Mouse (Mus musculus): ENCODE measurements around the gene Olfr70. TPM values are rescaled to one million over a fixed set of nuclear protein-coding genes. Genes with fewer than 3 reads are reported as not detected.

The Olfr70 gene
- polyA plus RNA-seq, 1 experiment from 2014 or later: 0.08 TPM

DNA sequence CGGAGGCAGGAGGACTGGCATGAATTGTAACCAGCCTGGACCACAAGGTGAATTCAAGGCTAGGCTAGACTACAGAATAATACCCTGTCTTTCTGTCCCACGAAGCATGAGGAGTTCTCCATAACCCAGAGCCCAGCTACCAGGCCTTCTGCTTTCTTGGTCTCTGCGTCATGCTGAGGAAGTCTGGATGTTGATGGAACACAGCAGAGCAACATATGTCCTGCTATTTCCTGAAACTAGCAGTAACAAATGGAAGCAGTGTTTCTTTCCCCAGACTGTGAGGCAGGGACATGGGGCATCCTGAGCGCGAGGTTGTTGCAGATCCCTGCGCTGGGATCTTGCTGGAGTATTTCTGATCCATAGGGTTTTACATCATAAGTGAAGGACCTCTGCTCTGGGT is 22.1 kb downstream of the Olfr70 start:
- peaks cover 77% of the 10 kb centered on the region for H3K36me3 ChIP-seq
- ATAC-seq (ENCODE audit: insufficient number of reproducible peaks, insufficient read depth, low FRiP score, low TSS enrichment, low read depth): no peak
- H3K27me3 ChIP-seq: no peaks in the 10 kb centered on the region
- no peak overlapping the region for H3K9ac ChIP-seq (replicated peaks)
- H3K4me1 ChIP-seq (replicated peaks): no peaks in the 10 kb centered on the region; the same call in 1 of the 2 replicates
- H3K27ac ChIP-seq: no peak overlapping the region
- 88% methylated on average over 6 of the region's 6 CpGs for WGBS
- no peak overlapping the region for H3K4me2 ChIP-seq
- H3K9me3 ChIP-seq: no peaks in the 10 kb centered on the region
- H3K4me3 ChIP-seq (replicated peaks): no peak overlapping the region

DNA sequence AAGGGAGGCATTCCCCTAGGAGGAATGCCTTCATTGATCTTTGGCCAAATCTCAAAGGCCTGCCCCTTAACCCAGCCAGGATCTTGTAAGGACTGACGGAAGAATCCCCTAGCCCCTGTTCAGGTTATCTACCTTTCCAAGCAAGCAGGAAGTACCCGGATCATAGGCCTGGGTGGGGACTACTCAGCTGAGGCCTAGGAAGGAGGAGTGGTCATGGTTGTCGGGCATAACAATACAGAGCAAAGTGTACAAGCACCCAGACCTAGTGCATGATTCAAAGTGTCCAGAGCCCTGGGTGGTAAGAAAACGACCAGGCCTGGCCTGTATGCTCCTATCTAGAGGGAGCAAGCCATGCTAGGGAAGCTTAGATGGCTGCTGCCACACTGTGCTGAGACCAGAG is 25.0 kb downstream of the Olfr70 start:
- H3K36me3 ChIP-seq: peaks cover 52% of the 10 kb centered on the region
- H3K4me3 ChIP-seq (replicated peaks): no peak overlapping the region
- 80% methylated on average over 4 of the region's 4 CpGs for WGBS
- H3K27ac ChIP-seq: no peak overlapping the region
- no peak overlapping the region for H3K9ac ChIP-seq (replicated peaks)
- no peak overlapping the region for H3K4me2 ChIP-seq
- ATAC-seq (ENCODE audit: insufficient number of reproducible peaks, insufficient read depth, low FRiP score, low TSS enrichment, low read depth): no peak
- peaks cover 11% of the 10 kb centered on the region for H3K4me1 ChIP-seq (replicated peaks)
- H3K9me3 ChIP-seq: no peaks in the 10 kb centered on the region
- H3K27me3 ChIP-seq: no peaks in the 10 kb centered on the region

GRCm38 (mm10) chr4:43674974-43675373 is 25.6 kb downstream of the Olfr70 start:
- ATAC-seq (ENCODE audit: insufficient number of reproducible peaks, insufficient read depth, low FRiP score, low TSS enrichment, low read depth): no peak
- Histone ChIP-seq H3K4me3 (replicated peaks) (no peak overlapping the region), H3K9me3 (no peaks in the 10 kb centered on the region), H3K27ac (no peak overlapping the region), H3K27me3 (no peaks in the 10 kb centered on the region), H3K36me3 (peaks cover 50% of the 10 kb centered on the region), H3K4me2 (no peak overlapping the region), H3K9ac (replicated peaks) (no peak overlapping the region), H3K4me1 (replicated peaks) (peaks cover 17% of the 10 kb centered on the region)
- 76% methylated on average over 5 of the region's 5 CpGs for WGBS

GRCm38 (mm10) chr4:43673703-43674102 is 26.9 kb downstream of the Olfr70 start:
- Histone ChIP-seq H3K4me3 (replicated peaks) (no peak overlapping the region), H3K36me3 (peaks cover 48% of the 10 kb centered on the region), H3K9me3 (no peaks in the 10 kb centered on the region), H3K4me2 (no peak overlapping the region), H3K27me3 (no peaks in the 10 kb centered on the region), H3K4me1 (replicated peaks) (peaks cover 21% of the 10 kb centered on the region), H3K9ac (replicated peaks) (no peak overlapping the region), H3K27ac (no peak overlapping the region)
- ATAC-seq (ENCODE audit: insufficient number of reproducible peaks, insufficient read depth, low FRiP score, low TSS enrichment, low read depth): no peak
- 78% methylated on average over 8 of the region's 8 CpGs for WGBS

DNA sequence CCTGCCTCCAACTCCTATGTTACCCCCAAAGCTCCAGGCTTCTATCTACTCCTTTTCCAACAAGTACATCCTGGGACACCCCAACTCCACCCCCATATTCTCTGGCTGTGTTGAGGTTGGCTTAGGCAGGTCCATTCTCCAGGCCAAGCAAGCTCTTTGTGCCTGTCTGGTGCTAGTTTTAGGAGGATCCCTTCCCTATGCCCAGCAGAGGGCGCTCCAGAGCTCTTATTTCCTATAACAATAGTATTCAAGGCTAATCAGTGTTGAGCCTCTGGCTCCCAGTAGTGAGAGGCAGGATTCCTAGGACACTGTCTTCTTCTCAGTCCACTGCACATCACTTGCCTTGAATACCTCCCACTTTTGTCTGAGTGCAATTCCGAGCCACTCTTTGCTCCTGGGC is 28.5 kb downstream of the Olfr70 start:
- no peaks in the 10 kb centered on the region for H3K9me3 ChIP-seq
- no peaks in the 10 kb centered on the region for H3K27me3 ChIP-seq
- H3K4me3 ChIP-seq (replicated peaks): no peak overlapping the region
- peaks cover 32% of the 10 kb centered on the region for H3K36me3 ChIP-seq
- no peak overlapping the region for H3K9ac ChIP-seq (replicated peaks)
- peaks cover 23% of the 10 kb centered on the region for H3K4me1 ChIP-seq (replicated peaks)
- no peak for ATAC-seq (ENCODE audit: insufficient number of reproducible peaks, insufficient read depth, low FRiP score, low TSS enrichment, low read depth)
- 8% methylated on average over 2 of the region's 2 CpGs for WGBS
- H3K27ac ChIP-seq: no peak overlapping the region
- no peak overlapping the region for H3K4me2 ChIP-seq

GRCm38 (mm10) chr4:43669428-43669794 is 31.2 kb downstream of the Olfr70 start:
- WGBS: 2% methylated on average over 18 of the region's 25 CpGs
- H3K4me1 ChIP-seq (replicated peaks): peaks cover 23% of the 10 kb centered on the region
- H3K4me3 ChIP-seq (replicated peaks): peak overlapping the region; percentile 75
- ATAC-seq (ENCODE audit: insufficient number of reproducible peaks, insufficient read depth, low FRiP score, low TSS enrichment, low read depth): peak; percentile 67
- H3K27me3 ChIP-seq: peaks cover 24% of the 10 kb centered on the region
- peaks cover 8% of the 10 kb centered on the region; the same call in 1 of the 2 replicates for H3K36me3 ChIP-seq
- H3K27ac ChIP-seq: peak overlapping the region; percentile 73
- H3K9me3 ChIP-seq: no peaks in the 10 kb centered on the region
- H3K9ac ChIP-seq (replicated peaks): peak overlapping the region; percentile 87
- H3K4me2 ChIP-seq: peak overlapping the region; percentile 74

- Histone ChIP-seq H3K27me3 (peaks cover 24% of the 10 kb centered on the region), H3K27ac (peak within 1 kb of the TSS; percentile 73), H3K9ac (replicated peaks) (peak within 1 kb of the TSS; percentile 87), H3K9me3 (no peaks in the 10 kb centered on the region), H3K4me3 (replicated peaks) (peak within 1 kb of the TSS; percentile 75), H3K4me1 (replicated peaks) (peaks cover 23% of the 10 kb centered on the region), H3K36me3 (peaks cover 3% of the 10 kb centered on the region; the same call in 1 of the 2 replicates), H3K4me2 (peak within 1 kb of the TSS; percentile 74)
- 4% methylated on average over 31 of the region's 41 CpGs for WGBS
- peak; percentile 90 for ATAC-seq (ENCODE audit: insufficient number of reproducible peaks, insufficient read depth, low FRiP score, low TSS enrichment, low read depth)
Measured at GRCm38 (mm10) chr4:43668782-43669427, 31.7 kb downstream of the Olfr70 start, which contains the start of the genes Tmem8b and Fam221b. Gene Tmem8b (plus strand): TSS chr4:43668971. Gene Fam221b (minus strand): TSS chr4:43669145.

GRCm38 (mm10) chr4:43666412-43666811 is 34.2 kb downstream of the Olfr70 start:
- peaks cover 45% of the 10 kb centered on the region for H3K27me3 ChIP-seq
- H3K4me3 ChIP-seq (replicated peaks): no peak overlapping the region
- WGBS: 25% methylated on average over 4 of the region's 4 CpGs

DNA sequence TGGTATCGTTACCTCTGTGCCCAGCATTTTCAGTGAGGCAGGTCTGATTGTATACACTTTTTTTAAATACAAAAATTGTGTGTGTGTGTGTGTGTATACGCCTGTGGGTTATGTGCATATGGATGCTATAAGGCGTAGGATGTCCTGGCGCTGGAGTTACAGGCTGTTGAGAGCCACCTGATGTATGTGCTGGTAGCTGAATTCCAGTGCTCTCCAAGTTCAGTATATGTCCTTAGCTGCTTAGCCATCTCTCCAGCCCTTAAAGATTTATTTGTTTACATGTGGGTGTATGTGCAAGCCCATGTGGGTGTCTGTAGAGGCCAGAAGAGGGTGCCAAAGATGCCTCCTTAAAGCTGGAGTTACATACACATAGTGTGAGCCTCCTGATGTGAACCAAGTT is 43.5 kb downstream of the Olfr70 start:
- 55% methylated on average over 4 of the region's 4 CpGs for WGBS
- Histone ChIP-seq H3K27me3 (peaks cover 29% of the 10 kb centered on the region), H3K9me3 (no peaks in the 10 kb centered on the region), H3K4me1 (replicated peaks) (peaks cover 20% of the 10 kb centered on the region; the same call in 1 of the 2 replicates), H3K27ac (no peak overlapping the region), H3K4me3 (replicated peaks) (peak overlapping the region; percentile 81), H3K36me3 (no peaks in the 10 kb centered on the region), H3K9ac (replicated peaks) (no peak overlapping the region), H3K4me2 (peak overlapping the region; percentile 81)
- no peak for ATAC-seq (ENCODE audit: insufficient number of reproducible peaks, insufficient read depth, low FRiP score, low TSS enrichment, low read depth)

More at GRCm38 (mm10) chr4:43666412-43666811, 34.2 kb downstream of the Olfr70 start:
- no peaks in the 10 kb centered on the region for H3K36me3 ChIP-seq
- no peak overlapping the region for H3K4me2 ChIP-seq
- H3K27ac ChIP-seq: no peak overlapping the region
- no peak for ATAC-seq (ENCODE audit: insufficient number of reproducible peaks, insufficient read depth, low FRiP score, low TSS enrichment, low read depth)
- H3K9ac ChIP-seq (replicated peaks): no peak overlapping the region
- peaks cover 17% of the 10 kb centered on the region for H3K4me1 ChIP-seq (replicated peaks)
- H3K9me3 ChIP-seq: no peaks in the 10 kb centered on the region

GRCm38 (mm10) chr4:43656339-43657109 is 44.1 kb downstream of the Olfr70 start, which contains the start of gene Hint2:
Gene Hint2 (minus strand): TSS chr4:43656466.
- H3K4me3 ChIP-seq (replicated peaks): peak within 1 kb of the TSS; percentile 81
- WGBS: 1% methylated on average over 34 of the region's 34 CpGs
- H3K9ac ChIP-seq (replicated peaks): peak within 1 kb of the TSS; percentile 86

DNA sequence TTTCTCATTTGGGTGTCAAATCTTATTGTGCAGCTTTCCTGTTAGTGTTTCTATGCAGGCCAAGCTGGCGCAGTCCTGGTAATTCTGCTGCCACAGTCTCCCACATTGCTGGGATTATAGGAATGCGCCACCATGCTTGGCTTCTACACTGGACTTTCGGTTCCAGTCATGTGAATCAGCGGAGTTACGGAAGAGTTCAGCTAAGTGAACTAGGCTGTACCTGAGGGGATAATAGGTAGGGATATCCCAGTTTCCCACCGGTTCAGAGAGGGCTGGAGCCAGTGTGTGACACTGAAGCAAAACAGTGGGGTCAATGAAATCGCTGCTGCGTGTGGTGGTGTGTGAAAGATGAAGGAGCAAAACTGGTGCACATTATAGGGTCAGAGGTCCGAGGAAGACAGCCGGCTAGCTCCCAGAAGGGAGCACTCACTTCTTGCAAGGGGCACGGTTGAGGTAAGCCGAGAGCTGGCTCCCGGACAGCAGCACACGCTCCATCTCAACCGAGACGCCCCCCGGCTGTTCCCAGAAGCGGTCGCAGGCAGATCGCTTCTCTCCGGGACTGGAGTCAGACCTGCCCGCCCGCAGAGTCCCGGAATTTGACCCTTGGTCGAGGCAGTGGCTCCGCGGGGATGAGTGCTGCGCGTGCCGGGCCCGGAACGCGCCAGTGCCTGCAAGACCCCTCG is 44.8 kb downstream of the Olfr70 start:
- H3K9ac ChIP-seq (replicated peaks): peak overlapping the region; percentile 86
- H3K36me3 ChIP-seq: peaks cover 10% of the 10 kb centered on the region; the same call in 1 of the 2 replicates
- 7% methylated on average over 34 of the region's 34 CpGs for WGBS
- H3K9me3 ChIP-seq: no peaks in the 10 kb centered on the region
- H3K27ac ChIP-seq: peak overlapping the region; percentile 87
- peaks cover 15% of the 10 kb centered on the region for H3K27me3 ChIP-seq
- H3K4me1 ChIP-seq (replicated peaks): peaks cover 20% of the 10 kb centered on the region; the same call in 1 of the 2 replicates
- H3K4me3 ChIP-seq (replicated peaks): peak overlapping the region; percentile 81
- no peak for ATAC-seq (ENCODE audit: insufficient number of reproducible peaks, insufficient read depth, low FRiP score, low TSS enrichment, low read depth)
- peak overlapping the region; percentile 81 for H3K4me2 ChIP-seq

More at GRCm38 (mm10) chr4:43656339-43657109, 44.1 kb downstream of the Olfr70 start, which contains the start of gene Hint2:
- Histone ChIP-seq H3K27me3 (peaks cover 22% of the 10 kb centered on the region), H3K27ac (peak within 1 kb of the TSS; percentile 87), H3K36me3 (peaks cover 2% of the 10 kb centered on the region; the same call in 1 of the 2 replicates), H3K9me3 (no peaks in the 10 kb centered on the region), H3K4me2 (peak within 1 kb of the TSS; percentile 81), H3K4me1 (replicated peaks) (peaks cover 20% of the 10 kb centered on the region; the same call in 1 of the 2 replicates)
- ATAC-seq (ENCODE audit: insufficient number of reproducible peaks, insufficient read depth, low FRiP score, low TSS enrichment, low read depth): peak; percentile 98
